Mouse (Mus musculus): Measurements from ENCODE around the gene Zdhhc7.
A peak's percentile ranks its signal among the peaks of the same experiment; 100 is the strongest.

Gene Zdhhc7

DNA sequence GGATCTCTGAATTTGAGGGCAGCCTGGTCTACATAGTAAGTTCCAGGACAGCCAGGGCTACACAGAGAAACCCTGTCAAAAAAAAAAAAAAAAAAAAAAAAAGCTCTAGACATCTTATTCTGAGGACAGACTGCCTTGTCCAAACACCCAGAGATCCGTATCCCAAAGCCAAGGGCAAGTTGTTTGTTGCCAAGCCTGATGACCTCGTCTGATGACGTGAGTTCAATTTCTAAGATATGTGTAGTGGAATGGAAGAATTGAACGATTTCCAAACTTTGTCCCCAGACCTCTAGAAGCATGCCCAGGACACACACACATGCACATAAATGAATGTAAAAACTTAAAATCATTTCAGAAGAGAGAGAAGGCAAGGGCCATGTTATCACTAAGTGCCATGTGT, 35.1 kb downstream of the Zdhhc7 start:
- DNase-seq = no peak

DNA sequence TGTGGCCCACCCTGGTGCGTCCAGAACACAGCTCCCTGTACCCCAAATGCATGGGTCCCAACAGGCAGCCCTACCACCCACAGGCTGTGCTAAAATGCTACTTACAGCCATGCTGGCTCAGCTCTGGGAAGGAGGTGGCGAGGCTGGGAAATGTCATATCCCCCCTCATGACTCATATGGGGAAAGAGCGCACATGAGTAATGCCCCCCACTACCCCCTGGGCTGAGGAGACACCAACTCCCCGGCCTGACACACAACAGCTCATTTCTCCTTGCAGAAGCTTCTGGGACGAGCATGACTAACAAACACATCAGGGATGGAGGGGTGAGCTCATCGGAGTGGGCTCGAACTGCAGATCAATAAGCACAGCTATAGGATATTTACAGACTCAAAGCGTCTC, 35.7 kb downstream of the Zdhhc7 start:
- no peak for DNase-seq

- DNase-seq = peak in 1 of 2 experiments; percentile 62
Observed at GRCm38 (mm10) chr8:120063326-120063725, 38.0 kb downstream of the Zdhhc7 start.

- DNase-seq = no peak
Observed at GRCm38 (mm10) chr8:120062742-120063141, 38.5 kb downstream of the Zdhhc7 start.

DNA sequence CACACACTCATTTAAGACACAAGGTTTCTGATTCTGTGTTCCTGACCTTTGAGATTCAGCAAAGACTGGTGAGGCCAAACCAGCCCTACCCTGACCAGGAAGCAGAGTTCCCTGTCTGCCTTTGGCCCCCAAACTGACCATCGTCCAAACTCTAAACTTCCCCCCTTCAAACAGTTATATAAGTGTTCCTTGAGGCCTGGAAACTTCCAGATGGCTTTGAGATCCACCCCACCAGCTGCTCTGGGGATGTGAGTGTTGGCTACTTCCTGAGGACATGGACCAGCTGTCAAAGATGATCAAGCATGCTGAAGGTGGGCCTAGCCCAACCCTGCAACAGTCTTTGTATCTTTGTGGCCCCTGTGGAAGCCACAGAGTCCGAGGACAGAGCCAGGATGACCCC, 44.2 kb downstream of the Zdhhc7 start:
- DNase-seq = no peak

DNA sequence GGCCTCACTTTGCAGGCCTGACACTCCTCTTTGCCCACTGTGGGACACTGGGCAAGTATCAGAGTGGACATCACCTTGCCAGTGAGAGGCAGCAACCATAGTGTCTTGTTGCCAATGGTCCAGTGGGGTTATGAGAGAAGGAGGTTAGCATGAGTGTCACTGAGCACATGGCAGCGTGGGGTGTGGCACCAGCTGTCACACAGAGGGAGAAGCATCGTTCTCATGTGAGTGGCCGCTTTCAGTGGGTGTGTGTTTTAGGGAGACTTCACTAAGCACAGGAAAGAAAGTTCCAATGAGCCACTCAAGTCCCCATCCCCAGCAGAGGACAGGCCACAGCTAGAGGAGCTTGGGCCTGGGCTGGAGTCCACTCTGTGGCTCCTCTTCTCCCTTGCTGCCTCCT, 46.4 kb downstream of the Zdhhc7 start:
- DNase-seq = no peak

- DNase-seq = no peak
Observed at GRCm38 (mm10) chr8:120052318-120052717, 49.0 kb downstream of the Zdhhc7 start.

DNA sequence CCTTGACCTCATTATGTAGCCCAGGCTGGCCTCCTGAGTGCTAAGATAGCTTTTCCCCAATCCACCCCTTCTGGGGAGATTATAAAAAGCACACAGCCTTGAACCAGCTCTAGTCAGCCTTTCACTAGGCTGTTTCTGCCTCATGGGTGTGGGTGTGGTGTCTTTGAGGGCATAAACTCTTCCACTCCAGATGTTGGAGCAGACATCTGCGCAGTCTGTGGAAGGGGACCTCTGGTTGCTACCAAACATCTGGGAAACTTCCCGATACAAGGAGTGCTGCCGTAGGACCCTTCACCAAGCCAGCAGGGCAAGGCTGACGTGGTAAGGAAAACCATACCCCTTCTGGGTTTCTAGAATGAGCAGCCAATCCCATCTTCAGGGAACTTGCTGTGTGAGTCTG, 49.4 kb downstream of the Zdhhc7 start:
- no peak for DNase-seq

- peak; percentile 31 to 61 for DNase-seq
Observed at GRCm38 (mm10) chr8:120051006-120051405, 50.3 kb downstream of the Zdhhc7 start.

DNA sequence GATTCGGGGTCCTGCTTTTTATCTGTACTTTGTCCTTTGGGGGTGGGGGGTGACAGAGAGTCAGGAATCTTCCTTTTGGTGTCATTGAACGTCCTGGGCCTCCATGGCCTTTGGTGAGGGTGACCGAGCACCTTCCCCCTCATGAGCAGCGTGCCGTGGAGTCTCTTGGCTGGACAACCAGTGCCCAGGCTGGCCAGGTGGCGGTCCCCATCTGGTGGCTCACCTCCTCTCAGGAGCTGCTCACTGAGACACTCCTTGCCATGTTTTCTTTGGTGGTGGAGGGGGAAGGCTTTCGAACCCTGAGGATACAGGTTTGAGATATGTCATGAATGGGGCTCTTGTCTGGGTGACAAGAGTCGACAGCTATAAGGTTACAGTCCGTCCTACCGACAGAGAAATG, 50.9 kb downstream of the Zdhhc7 start:
- no peak for DNase-seq

- peak; percentile 50 to 73 for DNase-seq
Observed at GRCm38 (mm10) chr8:120049949-120050348, 51.3 kb downstream of the Zdhhc7 start.

- DNase-seq = no peak
Observed at GRCm38 (mm10) chr8:120046258-120047020, 54.8 kb downstream of the Zdhhc7 start.

GRCm38 (mm10) chr8:120045471-120045870, 55.8 kb downstream of the Zdhhc7 start:
- DNase-seq = no peak

DNA sequence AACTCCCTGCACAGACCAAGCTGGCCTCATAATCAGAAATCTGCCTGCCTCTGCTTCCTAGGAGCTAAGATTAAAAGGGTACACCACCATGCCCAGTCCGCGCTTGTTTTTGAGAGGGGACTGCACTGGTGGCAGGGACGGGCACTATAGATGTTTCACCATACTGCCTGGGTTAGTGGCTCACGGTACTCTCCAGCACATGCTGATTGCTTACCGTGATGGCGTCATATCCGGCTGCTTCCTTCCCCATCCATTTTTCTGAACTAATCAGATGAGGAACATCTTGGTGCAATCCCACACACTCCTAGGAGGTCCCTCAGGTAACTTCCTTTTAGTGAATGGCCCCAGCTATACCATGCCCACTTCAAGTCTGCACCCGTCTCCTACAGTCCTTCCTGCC, 56.4 kb downstream of the Zdhhc7 start:
- no peak for DNase-seq

GRCm38 (mm10) chr8:120042542-120043312, 58.6 kb downstream of the Zdhhc7 start:
- DNase-seq = no peak

DNA sequence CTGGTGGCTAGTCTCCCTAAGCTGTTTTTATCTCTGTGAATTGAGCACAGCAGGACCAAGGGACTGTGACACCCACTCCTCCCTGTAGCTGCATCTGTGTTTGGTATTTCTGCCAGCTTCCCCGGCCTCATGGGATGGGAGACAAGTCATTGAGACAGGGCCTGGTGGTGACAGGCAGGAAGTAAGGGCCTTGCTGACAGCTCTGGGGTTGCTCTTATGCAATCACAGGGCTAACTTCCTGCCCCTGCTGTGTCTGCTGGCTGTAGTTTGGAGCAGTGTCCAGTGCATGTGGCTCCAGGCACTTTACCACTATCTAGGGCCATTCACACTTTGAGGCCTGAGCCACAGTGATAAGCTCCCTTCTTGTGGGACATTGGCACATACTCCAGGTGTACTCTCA, 60.4 kb downstream of the Zdhhc7 start:
- DNase-seq = no peak

- DNase-seq = no peak
Observed at GRCm38 (mm10) chr8:120039313-120039919, 61.9 kb downstream of the Zdhhc7 start.

- DNase-seq = no peak
Observed at GRCm38 (mm10) chr8:120038741-120039140, 62.5 kb downstream of the Zdhhc7 start.

DNA sequence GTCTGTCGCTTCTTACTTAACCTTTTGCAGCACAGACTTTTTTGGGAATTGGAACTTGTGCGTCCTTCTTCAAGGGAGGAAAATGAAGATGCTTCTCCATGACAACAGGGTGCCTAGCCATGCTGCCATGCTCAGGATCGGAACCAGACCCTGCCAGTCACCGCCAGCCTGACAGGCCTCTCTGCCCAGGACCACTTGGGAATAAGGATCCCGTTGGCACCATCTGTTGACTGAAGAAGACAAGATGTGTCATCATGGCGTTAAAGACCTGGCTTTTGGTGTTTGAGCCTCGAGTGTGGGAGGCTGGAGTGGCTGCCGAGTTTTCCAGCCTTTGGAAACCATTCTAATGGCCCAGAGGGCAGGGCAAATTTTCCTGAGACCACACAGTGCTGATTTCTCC, 63.7 kb downstream of the Zdhhc7 start:
- no peak for DNase-seq

DNA sequence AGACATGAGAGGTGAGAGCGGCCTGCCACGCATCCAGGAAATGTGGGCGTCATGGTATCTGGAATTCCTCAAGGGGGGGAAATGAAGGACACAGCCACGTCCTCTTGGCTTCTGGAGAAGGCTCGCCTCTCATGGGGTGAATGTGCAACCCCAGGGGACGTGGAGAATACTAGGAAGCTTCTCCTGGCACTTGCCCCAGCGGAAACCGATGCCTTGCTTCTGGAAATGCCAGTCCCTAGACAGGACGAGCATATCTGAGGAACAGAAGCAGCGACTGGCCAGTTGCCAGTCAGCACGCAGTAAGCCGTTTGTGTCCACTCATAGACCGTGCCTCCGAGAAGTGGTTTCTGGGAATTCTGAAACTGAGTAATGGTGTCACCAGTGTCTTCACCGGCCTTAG, 64.1 kb downstream of the Zdhhc7 start:
- DNase-seq = no peak

- no peak for DNase-seq
Observed at GRCm38 (mm10) chr8:120036578-120036977, 64.7 kb downstream of the Zdhhc7 start.

DNA sequence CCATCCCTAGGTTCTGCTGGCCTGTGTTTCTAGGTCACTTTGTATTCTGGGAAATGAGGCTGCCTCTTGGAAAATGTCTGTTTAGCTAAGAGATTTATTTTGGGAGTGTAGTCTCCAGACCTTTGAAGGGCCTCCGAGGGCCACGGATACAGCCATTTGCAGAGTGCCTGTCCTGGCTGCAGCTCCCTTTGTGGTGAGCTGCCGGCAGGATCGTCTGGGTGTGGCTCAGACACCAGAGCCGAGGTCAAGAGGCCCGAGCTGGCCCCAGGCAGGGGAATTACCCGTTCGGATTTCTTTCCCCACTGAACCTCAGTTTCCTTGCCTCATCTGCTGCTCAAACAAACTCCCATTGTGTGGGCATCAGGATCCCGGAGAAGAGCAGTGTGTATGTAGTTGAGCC, 65.2 kb downstream of the Zdhhc7 start:
- DNase-seq = no peak

GRCm38 (mm10) chr8:120034471-120034870, 66.8 kb downstream of the Zdhhc7 start:
- no peak for DNase-seq
